Mouse (Mus musculus) granulocyte monocyte progenitor cell, adult 5-6 weeks (primary cell): ENCODE data around the gene Olfr1097. TPM values are rescaled to one million over a fixed set of nuclear protein-coding genes. Genes with fewer than 3 reads are reported as not detected.

Experiments used
- ATAC-seq: replicated peaks from 2 replicates; pipeline ENCODE4 v1.8.0; 2016; ENCODE audit warnings: mild to moderate bottlenecking, moderate TSS enrichment, inconsistent platforms; ENCODE audit not compliant: poor library complexity, severe bottlenecking
- total RNA-seq, 2 experiments: library from RNA; stranded (forward) in 1 of 2; stranded (reverse) in 1 of 2; fragments of 200-712, 200-1000 nt in 1 of 2; fragments of >200 nt in 1 of 2; fragmentation: Nextera tagmentation in 1 of 2; gene quantifications; 2 replicates each; pipeline ENCODE4 v1.2.3; 2014 to 2017

The Olfr1097 gene
- total RNA-seq (2014; fragmentation: Nextera tagmentation) (not detected in 2 replicates), total RNA-seq (2017) (not detected in 2 replicates)

- no peak for ATAC-seq
These were observed at the start of gene Olfr1097 for GRCm38 (mm10) chr2:86892116-86892515. Gene Olfr1097, minus strand, starts transcription at chr2:86892216.

GRCm38 (mm10) chr2:86926557-86926956, 34.5 kb upstream of the Olfr1097 start:
- ATAC-seq, result no peak

- ATAC-seq, result no peak
These were observed 32.4 kb upstream of the Olfr1097 start, which contains the start of gene Olfr1098 for GRCm38 (mm10) chr2:86924445-86924844. Gene Olfr1098, minus strand, starts transcription at chr2:86924545.

DNA sequence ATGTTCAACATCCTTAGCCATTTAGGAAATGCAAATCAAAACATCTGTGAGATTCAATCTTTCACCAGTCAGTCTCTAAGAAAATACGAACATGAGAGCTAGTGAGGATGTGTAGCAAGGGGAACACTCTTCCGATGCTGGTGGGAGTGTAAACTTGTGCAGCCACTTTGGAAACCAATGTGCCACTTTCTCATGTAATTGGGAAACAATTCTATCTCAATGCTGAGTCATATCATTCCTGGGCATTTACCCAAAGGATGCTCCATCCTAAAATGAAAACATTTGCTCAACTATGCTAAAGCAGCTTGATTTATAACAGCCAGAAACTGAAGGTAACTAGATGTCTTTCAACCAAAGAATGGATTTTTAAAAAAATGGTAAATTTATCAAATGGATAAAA, 13.6 kb upstream of the Olfr1097 start:
- ATAC-seq, result no peak

DNA sequence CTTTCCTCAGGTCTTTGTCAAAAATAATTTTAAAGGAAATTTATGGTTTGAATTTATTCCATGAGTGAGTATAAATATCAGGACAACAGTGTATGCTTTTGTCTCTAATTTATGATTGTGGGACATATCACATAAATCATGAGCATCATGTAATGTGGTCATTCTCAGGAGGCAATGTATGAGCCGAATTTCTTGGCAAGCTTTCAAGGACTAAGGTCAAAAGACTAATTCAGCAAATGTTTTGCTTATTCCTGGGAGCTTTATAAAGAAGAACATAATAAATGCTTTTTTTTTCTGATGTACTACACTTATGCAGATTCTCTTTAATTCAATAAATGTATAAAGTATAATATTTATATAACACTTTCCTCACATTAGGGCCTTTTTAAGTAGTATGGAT, 17.3 kb downstream of the Olfr1097 start, which contains the start of gene Gm13723:
Gm13723 (minus strand) TSS at position 101 of the 400 bp plus-strand sequence.
- no peak for ATAC-seq

- no peak for ATAC-seq
These were observed 40.4 kb downstream of the Olfr1097 start, which contains the start of gene Olfr1095 for GRCm38 (mm10) chr2:86851596-86851995. Gene Olfr1095, minus strand, starts transcription at chr2:86851696.

Other genes with a start within 250 kb of the Olfr1097 start
- gene Olfr1085, start 230.2 kb downstream of the Olfr1097 start, total RNA-seq (2014; fragmentation: Nextera tagmentation), result not detected in 2 replicates
- gene Olfr1085, start 230.2 kb downstream of the Olfr1097 start, total RNA-seq (2017), result not detected in 2 replicates
- not detected in 2 replicates for gene Olfr1086, start 212.1 kb downstream of the Olfr1097 start, total RNA-seq (2014; fragmentation: Nextera tagmentation)
- not detected in 2 replicates for gene Olfr1086, start 212.1 kb downstream of the Olfr1097 start, total RNA-seq (2017)
- gene Olfr1087, start 193.8 kb downstream of the Olfr1097 start, total RNA-seq (2014; fragmentation: Nextera tagmentation), result not detected in 2 replicates
- not detected in 2 replicates for gene Olfr1087, start 193.8 kb downstream of the Olfr1097 start, total RNA-seq (2017)
- not detected in 2 replicates for gene Olfr1089, start 158.5 kb downstream of the Olfr1097 start, total RNA-seq (2014; fragmentation: Nextera tagmentation)
- not detected in 2 replicates for gene Olfr1089, start 158.5 kb downstream of the Olfr1097 start, total RNA-seq (2017)
- gene Olfr1090, start 133.2 kb downstream of the Olfr1097 start, total RNA-seq (2014; fragmentation: Nextera tagmentation), result not detected in 2 replicates
- not detected in 2 replicates for gene Olfr1090, start 133.2 kb downstream of the Olfr1097 start, total RNA-seq (2017)
- not detected in 2 replicates for gene Olfr1093, start 109.7 kb downstream of the Olfr1097 start, total RNA-seq (2014; fragmentation: Nextera tagmentation)
- not detected in 2 replicates for gene Olfr1093, start 109.7 kb downstream of the Olfr1097 start, total RNA-seq (2017)
- gene Olfr141, start 82.2 kb downstream of the Olfr1097 start, total RNA-seq (2014; fragmentation: Nextera tagmentation), result not detected in 2 replicates
- not detected in 2 replicates for gene Olfr141, start 82.2 kb downstream of the Olfr1097 start, total RNA-seq (2017)
- not detected in 2 replicates for gene Olfr1094, start 67.6 kb downstream of the Olfr1097 start, total RNA-seq (2014; fragmentation: Nextera tagmentation)
- gene Olfr1094, start 67.6 kb downstream of the Olfr1097 start, total RNA-seq (2017), result not detected in 2 replicates
- not detected in 2 replicates for gene Olfr1095, start 40.5 kb downstream of the Olfr1097 start, total RNA-seq (2014; fragmentation: Nextera tagmentation)
- gene Olfr1095, start 40.5 kb downstream of the Olfr1097 start, total RNA-seq (2017), result not detected in 2 replicates
- gene Gm13723, start 17.4 kb downstream of the Olfr1097 start, total RNA-seq (2014; fragmentation: Nextera tagmentation), result not detected in 2 replicates
- not detected in 2 replicates for gene Gm13723, start 17.4 kb downstream of the Olfr1097 start, total RNA-seq (2017)
- gene Olfr1098, start 32.3 kb upstream of the Olfr1097 start, total RNA-seq (2014; fragmentation: Nextera tagmentation), result not detected in 2 replicates
- not detected in 2 replicates for gene Olfr1098, start 32.3 kb upstream of the Olfr1097 start, total RNA-seq (2017)
- not detected in 2 replicates for gene Olfr1099, start 68.5 kb upstream of the Olfr1097 start, total RNA-seq (2014; fragmentation: Nextera tagmentation)
- gene Olfr1099, start 68.5 kb upstream of the Olfr1097 start, total RNA-seq (2017), result not detected in 2 replicates
- gene Olfr1100, start 87.7 kb upstream of the Olfr1097 start, total RNA-seq (2014; fragmentation: Nextera tagmentation), result not detected in 2 replicates
- gene Olfr1100, start 87.7 kb upstream of the Olfr1097 start, total RNA-seq (2017), result not detected in 2 replicates
- not detected in 2 replicates for gene Olfr1101, start 99.0 kb upstream of the Olfr1097 start, total RNA-seq (2014; fragmentation: Nextera tagmentation)
- not detected in 2 replicates for gene Olfr1101, start 99.0 kb upstream of the Olfr1097 start, total RNA-seq (2017)
- gene Olfr1102, start 106.2 kb upstream of the Olfr1097 start, total RNA-seq (2014; fragmentation: Nextera tagmentation), result not detected in 2 replicates
- gene Olfr1102, start 106.2 kb upstream of the Olfr1097 start, total RNA-seq (2017), result not detected in 2 replicates
- not detected in 2 replicates for gene Olfr1104, start 134.9 kb upstream of the Olfr1097 start, total RNA-seq (2014; fragmentation: Nextera tagmentation)
- gene Olfr1104, start 134.9 kb upstream of the Olfr1097 start, total RNA-seq (2017), result not detected in 2 replicates
- gene Olfr1105, start 144.3 kb upstream of the Olfr1097 start, total RNA-seq (2014; fragmentation: Nextera tagmentation), result not detected in 2 replicates
- not detected in 2 replicates for gene Olfr1105, start 144.3 kb upstream of the Olfr1097 start, total RNA-seq (2017)
- not detected in 2 replicates for gene Olfr1106, start 160.1 kb upstream of the Olfr1097 start, total RNA-seq (2014; fragmentation: Nextera tagmentation)
- not detected in 2 replicates for gene Olfr1106, start 160.1 kb upstream of the Olfr1097 start, total RNA-seq (2017)
- gene Olfr1107, start 183.6 kb upstream of the Olfr1097 start, total RNA-seq (2014; fragmentation: Nextera tagmentation), result not detected in 2 replicates
- not detected in 2 replicates for gene Olfr1107, start 183.6 kb upstream of the Olfr1097 start, total RNA-seq (2017)
- not detected in 2 replicates for gene Olfr1109, start 203.8 kb upstream of the Olfr1097 start, total RNA-seq (2014; fragmentation: Nextera tagmentation)
- not detected in 2 replicates for gene Olfr1109, start 203.8 kb upstream of the Olfr1097 start, total RNA-seq (2017)
- not detected in 2 replicates for gene Olfr259, start 222.4 kb upstream of the Olfr1097 start, total RNA-seq (2014; fragmentation: Nextera tagmentation)
- gene Olfr259, start 222.4 kb upstream of the Olfr1097 start, total RNA-seq (2017), result not detected in 2 replicates
- gene Olfr1110, start 248.1 kb upstream of the Olfr1097 start, total RNA-seq (2014; fragmentation: Nextera tagmentation), result not detected in 2 replicates
- gene Olfr1110, start 248.1 kb upstream of the Olfr1097 start, total RNA-seq (2017), result not detected in 2 replicates